Mouse (Mus musculus) cerebellum, adult 2 months (tissue): ENCODE results near the gene Gm20547.

ENCODE experiments used
- CTCF ChIP-seq: fragments of 200-500 bp; IDR thresholded peaks from 2 replicates; pipeline ENCODE4 v1.5.1; 2011; ENCODE audit warnings: low read depth, mild to moderate bottlenecking, control low read depth, low read length, moderate library complexity, borderline replicate concordance; ENCODE audit not compliant: insufficient read depth
- POLR2A ChIP-seq: fragments of 200-500 bp; IDR thresholded peaks from 2 replicates; pipeline ENCODE4 v1.6.1; 2011; ENCODE audit warnings: low read length, control low read depth, borderline replicate concordance; ENCODE audit not compliant: insufficient read depth

GRCm38 (mm10) chr17:34849722-34850516, 31.9 kb downstream of the Gm20547 start, which contains the start of the genes Skiv2l and Nelfe:
- TF ChIP-seq POLR2A (peak; percentile 53), CTCF (no peak; the same call in 1 of the 2 replicates)
